Mouse (Mus musculus): ENCODE data around the gene Npcd. TPM values are rescaled to one million over a fixed set of nuclear protein-coding genes. Genes with fewer than 3 reads are reported as not detected.

The Npcd gene
- polyA plus RNA-seq, 1 experiment from 2014 or later = 0.77 TPM

- H3K9me3 ChIP-seq (ENCODE audit: control insufficient read depth, low read depth, low read length) = no peaks in the 10 kb centered on the region
- H3K27ac ChIP-seq (ENCODE audit: low read length) = no peak overlapping the region
- peaks cover 24% of the 10 kb centered on the region for H3K27me3 ChIP-seq (ENCODE audit: control insufficient read depth, insufficient read depth, low read length)
- whole genome bisulfite sequencing = 52% methylated on average over 4 of the region's 4 CpGs
- H3K4me2 ChIP-seq (replicated peaks; ENCODE audit: low read depth, low read length) = no peak overlapping the region
- no peak for ATAC-seq (ENCODE audit: insufficient number of reproducible peaks, insufficient read depth, low FRiP score, low read depth)
- peaks cover 4% of the 10 kb centered on the region; the same call in 1 of the 2 replicates for H3K4me1 ChIP-seq (ENCODE audit: control insufficient read depth, insufficient read depth, low read length)
- H3K9ac ChIP-seq (replicated peaks; ENCODE audit: low read depth, low read length) = no peak overlapping the region
- H3K4me3 ChIP-seq (ENCODE audit: low read depth, low read length) = no peak overlapping the region
- H3K36me3 ChIP-seq (ENCODE audit: control insufficient read depth, insufficient read depth, low read length) = no peaks in the 10 kb centered on the region
Observed at GRCm38 (mm10) chr15:79802304-79802703, 31.7 kb downstream of the Npcd start.

GRCm38 (mm10) chr15:79801646-79802045 is 32.4 kb downstream of the Npcd start:
- WGBS = 75% methylated on average over 2 of the region's 2 CpGs
- H3K4me3 ChIP-seq (ENCODE audit: low read depth, low read length) = no peak overlapping the region
- ATAC-seq (ENCODE audit: insufficient number of reproducible peaks, insufficient read depth, low FRiP score, low read depth) = no peak
- H3K9ac ChIP-seq (replicated peaks; ENCODE audit: low read depth, low read length) = no peak overlapping the region
- H3K4me1 ChIP-seq (ENCODE audit: control insufficient read depth, insufficient read depth, low read length) = peaks cover 4% of the 10 kb centered on the region; the same call in 1 of the 2 replicates
- H3K36me3 ChIP-seq (ENCODE audit: control insufficient read depth, insufficient read depth, low read length) = no peaks in the 10 kb centered on the region
- no peak overlapping the region for H3K4me2 ChIP-seq (replicated peaks; ENCODE audit: low read depth, low read length)
- no peaks in the 10 kb centered on the region for H3K9me3 ChIP-seq (ENCODE audit: control insufficient read depth, low read depth, low read length)
- H3K27me3 ChIP-seq (ENCODE audit: control insufficient read depth, insufficient read depth, low read length) = peaks cover 24% of the 10 kb centered on the region
- no peak overlapping the region for H3K27ac ChIP-seq (ENCODE audit: low read length)

- Histone ChIP-seq H3K4me2 (replicated peaks; ENCODE audit: low read depth, low read length) (no peak overlapping the region), H3K9me3 (ENCODE audit: control insufficient read depth, low read depth, low read length) (no peaks in the 10 kb centered on the region), H3K27ac (ENCODE audit: low read length) (no peak overlapping the region), H3K4me1 (ENCODE audit: control insufficient read depth, insufficient read depth, low read length) (peaks cover 4% of the 10 kb centered on the region; the same call in 1 of the 2 replicates), H3K4me3 (ENCODE audit: low read depth, low read length) (no peak overlapping the region), H3K36me3 (ENCODE audit: control insufficient read depth, insufficient read depth, low read length) (no peaks in the 10 kb centered on the region), H3K9ac (replicated peaks; ENCODE audit: low read depth, low read length) (no peak overlapping the region), H3K27me3 (ENCODE audit: control insufficient read depth, insufficient read depth, low read length) (peaks cover 24% of the 10 kb centered on the region)
- 55% methylated on average over 11 of the region's 11 CpGs for WGBS
- ATAC-seq (ENCODE audit: insufficient number of reproducible peaks, insufficient read depth, low FRiP score, low read depth) = no peak
Observed at GRCm38 (mm10) chr15:79800701-79801100, 33.3 kb downstream of the Npcd start.

GRCm38 (mm10) chr15:79798591-79798990 is 35.4 kb downstream of the Npcd start:
- ATAC-seq (ENCODE audit: insufficient number of reproducible peaks, insufficient read depth, low FRiP score, low read depth) = no peak
- H3K4me2 ChIP-seq (replicated peaks; ENCODE audit: low read depth, low read length) = no peak overlapping the region
- H3K27ac ChIP-seq (ENCODE audit: low read length) = no peak overlapping the region
- no peaks in the 10 kb centered on the region for H3K36me3 ChIP-seq (ENCODE audit: control insufficient read depth, insufficient read depth, low read length)
- peaks cover under 1% of the 10 kb centered on the region; the same call in 1 of the 2 replicates for H3K4me1 ChIP-seq (ENCODE audit: control insufficient read depth, insufficient read depth, low read length)
- no peaks in the 10 kb centered on the region for H3K9me3 ChIP-seq (ENCODE audit: control insufficient read depth, low read depth, low read length)
- peaks cover 14% of the 10 kb centered on the region for H3K27me3 ChIP-seq (ENCODE audit: control insufficient read depth, insufficient read depth, low read length)
- 86% methylated on average over 10 of the region's 10 CpGs for WGBS
- H3K4me3 ChIP-seq (ENCODE audit: low read depth, low read length) = no peak overlapping the region
- H3K9ac ChIP-seq (replicated peaks; ENCODE audit: low read depth, low read length) = no peak overlapping the region

GRCm38 (mm10) chr15:79797680-79798079 is 36.4 kb downstream of the Npcd start:
- no peak overlapping the region for H3K4me2 ChIP-seq (replicated peaks; ENCODE audit: low read depth, low read length)
- H3K27me3 ChIP-seq (ENCODE audit: control insufficient read depth, insufficient read depth, low read length) = peaks cover 6% of the 10 kb centered on the region; the same call in 1 of the 2 replicates
- no peak overlapping the region for H3K27ac ChIP-seq (ENCODE audit: low read length)
- H3K4me3 ChIP-seq (ENCODE audit: low read depth, low read length) = no peak overlapping the region
- H3K36me3 ChIP-seq (ENCODE audit: control insufficient read depth, insufficient read depth, low read length) = no peaks in the 10 kb centered on the region
- no peak for ATAC-seq (ENCODE audit: insufficient number of reproducible peaks, insufficient read depth, low FRiP score, low read depth)
- H3K9ac ChIP-seq (replicated peaks; ENCODE audit: low read depth, low read length) = no peak overlapping the region
- H3K9me3 ChIP-seq (ENCODE audit: control insufficient read depth, low read depth, low read length) = no peaks in the 10 kb centered on the region
- no peaks in the 10 kb centered on the region for H3K4me1 ChIP-seq (ENCODE audit: control insufficient read depth, insufficient read depth, low read length)
- WGBS = 81% methylated on average over 8 of the region's 8 CpGs

GRCm38 (mm10) chr15:79797096-79797495 is 36.9 kb downstream of the Npcd start:
- Histone ChIP-seq H3K9me3 (ENCODE audit: control insufficient read depth, low read depth, low read length) (no peaks in the 10 kb centered on the region), H3K27me3 (ENCODE audit: control insufficient read depth, insufficient read depth, low read length) (peaks cover under 1% of the 10 kb centered on the region; the same call in 1 of the 2 replicates), H3K27ac (ENCODE audit: low read length) (no peak overlapping the region), H3K36me3 (ENCODE audit: control insufficient read depth, insufficient read depth, low read length) (no peaks in the 10 kb centered on the region), H3K4me2 (replicated peaks; ENCODE audit: low read depth, low read length) (no peak overlapping the region), H3K9ac (replicated peaks; ENCODE audit: low read depth, low read length) (no peak overlapping the region), H3K4me3 (ENCODE audit: low read depth, low read length) (no peak overlapping the region), H3K4me1 (ENCODE audit: control insufficient read depth, insufficient read depth, low read length) (no peaks in the 10 kb centered on the region)
- no peak for ATAC-seq (ENCODE audit: insufficient number of reproducible peaks, insufficient read depth, low FRiP score, low read depth)
- 84% methylated on average over 7 of the region's 7 CpGs for WGBS

- WGBS = 78% methylated on average over 12 of the region's 12 CpGs
- no peak for ATAC-seq (ENCODE audit: insufficient number of reproducible peaks, insufficient read depth, low FRiP score, low read depth)
- H3K4me2 ChIP-seq (replicated peaks; ENCODE audit: low read depth, low read length) = no peak overlapping the region
- H3K36me3 ChIP-seq (ENCODE audit: control insufficient read depth, insufficient read depth, low read length) = no peaks in the 10 kb centered on the region
- H3K27ac ChIP-seq (ENCODE audit: low read length) = no peak overlapping the region
- H3K4me3 ChIP-seq (ENCODE audit: low read depth, low read length) = no peak overlapping the region
- no peaks in the 10 kb centered on the region for H3K4me1 ChIP-seq (ENCODE audit: control insufficient read depth, insufficient read depth, low read length)
- no peaks in the 10 kb centered on the region for H3K27me3 ChIP-seq (ENCODE audit: control insufficient read depth, insufficient read depth, low read length)
- no peak overlapping the region for H3K9ac ChIP-seq (replicated peaks; ENCODE audit: low read depth, low read length)
- H3K9me3 ChIP-seq (ENCODE audit: control insufficient read depth, low read depth, low read length) = no peaks in the 10 kb centered on the region
Observed at GRCm38 (mm10) chr15:79796256-79796655, 37.8 kb downstream of the Npcd start.

GRCm38 (mm10) chr15:79794173-79794572 is 39.9 kb downstream of the Npcd start:
- Histone ChIP-seq H3K4me2 (replicated peaks; ENCODE audit: low read depth, low read length) (no peak overlapping the region), H3K4me1 (ENCODE audit: control insufficient read depth, insufficient read depth, low read length) (no peaks in the 10 kb centered on the region), H3K4me3 (ENCODE audit: low read depth, low read length) (no peak overlapping the region), H3K27ac (ENCODE audit: low read length) (no peak overlapping the region), H3K9me3 (ENCODE audit: control insufficient read depth, low read depth, low read length) (no peaks in the 10 kb centered on the region), H3K9ac (replicated peaks; ENCODE audit: low read depth, low read length) (no peak overlapping the region), H3K27me3 (ENCODE audit: control insufficient read depth, insufficient read depth, low read length) (no peaks in the 10 kb centered on the region), H3K36me3 (ENCODE audit: control insufficient read depth, insufficient read depth, low read length) (no peaks in the 10 kb centered on the region)
- ATAC-seq (ENCODE audit: insufficient number of reproducible peaks, insufficient read depth, low FRiP score, low read depth) = no peak
- 22% methylated on average over 20 of the region's 20 CpGs for WGBS

GRCm38 (mm10) chr15:79793076-79793475 is 41.0 kb downstream of the Npcd start:
- no peaks in the 10 kb centered on the region for H3K27me3 ChIP-seq (ENCODE audit: control insufficient read depth, insufficient read depth, low read length)
- no peak for ATAC-seq (ENCODE audit: insufficient number of reproducible peaks, insufficient read depth, low FRiP score, low read depth)
- no peaks in the 10 kb centered on the region for H3K9me3 ChIP-seq (ENCODE audit: control insufficient read depth, low read depth, low read length)
- no peaks in the 10 kb centered on the region for H3K36me3 ChIP-seq (ENCODE audit: control insufficient read depth, insufficient read depth, low read length)
- 90% methylated on average over 9 of the region's 9 CpGs for WGBS
- H3K27ac ChIP-seq (ENCODE audit: low read length) = no peak overlapping the region
- no peaks in the 10 kb centered on the region for H3K4me1 ChIP-seq (ENCODE audit: control insufficient read depth, insufficient read depth, low read length)
- H3K4me3 ChIP-seq (ENCODE audit: low read depth, low read length) = no peak overlapping the region
- H3K4me2 ChIP-seq (replicated peaks; ENCODE audit: low read depth, low read length) = no peak overlapping the region
- no peak overlapping the region for H3K9ac ChIP-seq (replicated peaks; ENCODE audit: low read depth, low read length)
